Mouse (Mus musculus) left cerebral cortex, postnatal 36 days (tissue): ENCODE data around the gene Luc7l. TPM values are rescaled to one million over a fixed set of nuclear protein-coding genes. Genes with fewer than 3 reads are reported as not detected.

Source experiments
- total RNA-seq, 2 experiments: library from RNA; stranded (reverse); gene quantifications; 2 replicates each; pipeline ENCODE4 v1.2.3; 2021

Luc7l gene
- total RNA-seq, 2 experiments from 2014 or later: 64.0 to 86.2 TPM

Other genes starting within 250 kb of the Luc7l start
- gene Rab11fip3, start 183.3 kb upstream of the Luc7l start, total RNA-seq: 100 to 1,000 TPM in 1 of 2 experiments, 10 to 100 TPM in 1; 98.8 to 117 TPM
- gene Decr2, start 162.6 kb upstream of the Luc7l start, total RNA-seq: 10 to 100 TPM; 27.3 to 32.1 TPM
- gene Nme4, start 157.3 kb upstream of the Luc7l start, total RNA-seq: 1 to 10 TPM; 3.5 to 4.4 TPM
- gene Tmem8, start 139.6 kb upstream of the Luc7l start, total RNA-seq: 10 to 100 TPM; 13.9 to 14.0 TPM
- 10 to 100 TPM; 60.5 to 70.3 TPM for gene Mrpl28, start 129.4 kb upstream of the Luc7l start, total RNA-seq
- gene Axin1, start 114.2 kb upstream of the Luc7l start, total RNA-seq: 10 to 100 TPM; 22.5 to 25.1 TPM
- under 1 TPM; 0.30 to 0.45 TPM for gene Pdia2, start 53.8 kb upstream of the Luc7l start, total RNA-seq
- gene Rgs11, start 49.9 kb upstream of the Luc7l start, total RNA-seq: 10 to 100 TPM; 35.7 to 54.1 TPM
- 100 to 1,000 TPM in 1 of 2 experiments, 10 to 100 TPM in 1; 94.2 to 130 TPM for gene Arhgdig, start 45.1 kb upstream of the Luc7l start, total RNA-seq
- gene Fam234a, start 8.7 kb upstream of the Luc7l start, total RNA-seq: 10 to 100 TPM; 17.9 to 18.3 TPM
- 10 to 100 TPM; 73.3 to 77.5 TPM for gene Neurl1b, start 161.9 kb downstream of the Luc7l start, total RNA-seq